In the genomic region with DNA sequence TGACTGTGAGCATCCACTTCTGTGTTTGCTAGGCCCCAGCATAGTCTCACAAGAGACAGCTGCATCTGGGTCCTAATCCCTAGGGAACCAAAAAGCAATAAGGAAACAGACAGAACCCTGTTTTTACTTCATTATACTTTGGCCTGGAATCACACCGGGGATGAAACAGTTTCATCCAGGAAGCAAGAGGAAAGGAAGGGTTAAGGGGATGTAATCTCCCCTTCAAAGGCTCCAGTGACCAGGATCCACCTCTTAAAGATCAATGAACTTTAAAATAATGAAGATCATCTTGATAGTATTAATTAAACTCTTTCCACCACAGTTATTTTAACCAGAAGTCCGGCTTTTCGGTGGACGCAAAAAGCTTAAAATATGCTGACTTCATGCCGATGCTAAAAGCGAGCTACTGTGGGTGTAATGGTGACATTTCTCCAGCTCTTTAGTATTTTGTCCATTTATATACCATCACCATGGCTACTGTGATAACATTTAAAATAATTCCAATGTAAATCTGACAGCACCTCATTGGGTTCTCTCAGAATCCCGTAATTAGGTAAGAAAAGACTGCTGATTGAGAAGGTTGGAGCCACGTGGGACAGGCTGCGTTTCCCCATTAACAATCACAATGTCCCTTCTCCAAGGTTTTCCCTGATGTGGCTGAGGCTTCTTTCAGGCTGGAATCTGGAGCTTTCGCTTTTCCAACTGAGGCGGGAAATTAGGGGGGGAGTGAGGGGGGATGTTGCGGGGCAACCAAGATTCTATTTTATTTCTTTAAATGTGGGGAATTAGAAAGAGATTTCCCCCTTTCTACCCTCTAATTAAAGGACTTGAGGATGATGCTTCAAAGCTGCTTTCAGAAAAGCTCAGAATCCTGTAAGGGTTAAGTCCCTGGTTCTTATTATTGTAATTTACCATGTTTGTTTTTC, we compare ENCODE assay signal across 12 mouse cellular contexts.
DNase-seq lines count a peak whose midpoint lies in the region; ATAC-seq and TF ChIP-seq lines count a peak whose summit lies in the region.
"Had no signal": no experiment of that assay in that cellular context is flagged by ENCODE, and none has a peak within 500 bp of the region (broad histone marks: within the 10 kb centered on the region; RNA-seq: fewer than 3 reads in every experiment).

No protein-coding gene starts in this region.

- intact Hi-C loops in left cerebral cortex, postnatal 4 days (cut with DNase I), result loop anchor here (10.0 kb wide), 1 partner anchor 627 kb away; no protein-coding TSS in a partner anchor
- intact Hi-C loops in gastrocnemius, postnatal 36 days (cut with DNase I), result no loop called here

- peak; percentile 23 for DNase-seq in left cerebral cortex, adult 11 months (ENCODE audit: low spot score)
- no peak for DNase-seq in left cerebral cortex, postnatal 4 days
- DNase-seq in forebrain, embryonic 11.5 days (ENCODE audit: low spot score), result peak; percentile 81
- DNase-seq in hindbrain, postnatal 0 days (ENCODE audit: low spot score), result peak; percentile 18
- peak; percentile 60 for DNase-seq in retina, postnatal 1 day
- DNase-seq in adrenal gland, postnatal 25 days, result no peak
- no peak for DNase-seq in gastrocnemius, postnatal 36 days
- no peak for DNase-seq in B cell, adult 2 months
- DNase-seq: adrenal gland, postnatal 10 days; cerebellum, adult 8-10 months had no signal

- no peak overlapping the region for H3K4me2 ChIP-seq in forebrain, embryonic 11.5 days (ENCODE audit: low read depth, low read length, severe bottlenecking)
- H3K4me2 ChIP-seq in hindbrain, postnatal 0 days (ENCODE audit: low read depth, low read length), result peak overlapping the region; percentile 43
- H3K4me2 ChIP-seq: liver, embryonic 11.5 days; stomach, embryonic 15.5 days had no signal

- no peaks in the 10 kb centered on the region; the same call in 1 of the 2 replicates for H3K4me1 ChIP-seq in forebrain, embryonic 11.5 days (replicated peaks; ENCODE audit: control insufficient read depth, insufficient read depth, low read length)
- no peaks in the 10 kb centered on the region for H3K4me1 ChIP-seq in hindbrain, postnatal 0 days (ENCODE audit: insufficient read depth, low read length)
- H3K4me1 ChIP-seq: stomach, embryonic 15.5 days had no signal

- no peaks in the 10 kb centered on the region for H3K36me3 ChIP-seq in forebrain, embryonic 11.5 days (ENCODE audit: control insufficient read depth, insufficient read depth, low read length)
- H3K36me3 ChIP-seq in hindbrain, postnatal 0 days (ENCODE audit: insufficient read depth, low read length), result no peaks in the 10 kb centered on the region
- H3K36me3 ChIP-seq: stomach, embryonic 15.5 days had no signal

- H3K27ac ChIP-seq in forebrain, embryonic 11.5 days (ENCODE audit: low read depth, low read length), result no peak overlapping the region
- no peak overlapping the region for H3K27ac ChIP-seq in hindbrain, postnatal 0 days
- H3K27ac ChIP-seq: stomach, embryonic 15.5 days had no signal

- no peak for TF ChIP-seq CTCF in hindbrain, postnatal 0 days (IDR thresholded peaks at IDR 0.05; ENCODE audit: low read depth)

- H3K9me3 ChIP-seq in forebrain, embryonic 11.5 days (ENCODE audit: control insufficient read depth, low read length), result no peaks in the 10 kb centered on the region
- H3K9me3 ChIP-seq in hindbrain, postnatal 0 days (ENCODE audit: low read length), result no peaks in the 10 kb centered on the region
- H3K9me3 ChIP-seq: stomach, embryonic 15.5 days had no signal

- peak; percentile 91 for ATAC-seq in forebrain, embryonic 11.5 days (replicated peaks; ENCODE audit: low FRiP score)
- no peak for ATAC-seq in hindbrain, postnatal 0 days

- 20% methylated on average over 12 of the region's 12 CpGs for WGBS in forebrain, embryonic 11.5 days
- WGBS in hindbrain, postnatal 0 days, result 51% methylated on average over 12 of the region's 12 CpGs

- no peak overlapping the region for H3K9ac ChIP-seq in forebrain, embryonic 11.5 days (ENCODE audit: low read length)
- H3K9ac ChIP-seq in hindbrain, postnatal 0 days (replicated peaks; ENCODE audit: low read length), result no peak overlapping the region
- H3K9ac ChIP-seq: stomach, embryonic 15.5 days had no signal

- peaks cover 3% of the 10 kb centered on the region; the same call in 1 of the 2 replicates for H3K27me3 ChIP-seq in forebrain, embryonic 11.5 days (ENCODE audit: control insufficient read depth, insufficient read depth, low read length)
- H3K27me3 ChIP-seq in hindbrain, postnatal 0 days (ENCODE audit: insufficient read depth, low read length), result no peaks in the 10 kb centered on the region
- H3K27me3 ChIP-seq: stomach, embryonic 15.5 days had no signal

- no peak overlapping the region for H3K4me3 ChIP-seq in forebrain, embryonic 11.5 days (ENCODE audit: low read depth, low read length)
- H3K4me3 ChIP-seq in hindbrain, postnatal 0 days (ENCODE audit: low read length), result no peak overlapping the region
- H3K4me3 ChIP-seq: stomach, embryonic 15.5 days had no signal

Comparison
In these comparisons a context has a peak if more than half of its experiments do, and no peak if none do; other contexts are left out.
1. DNase-seq: peak in left cerebral cortex, adult 11 months (single experiment), forebrain, embryonic 11.5 days (single experiment), hindbrain, postnatal 0 days (single experiment) and retina, postnatal 1 day (single experiment); none in left cerebral cortex, postnatal 4 days (single experiment), adrenal gland, postnatal 25 days (single experiment), gastrocnemius, postnatal 36 days (0 of 2) and B cell, adult 2 months (0 of 2).